Mouse (Mus musculus) G1E (cell line): ENCODE results near the gene Pprc1. TPM values are rescaled to one million over a fixed set of nuclear protein-coding genes. Genes with fewer than 3 reads are reported as not detected.

Experiments
- ATAC-seq: 2 replicates; pipeline ENCODE4 v1.8.0; 2016; ENCODE audit warnings: mild to moderate bottlenecking; ENCODE audit not compliant: insufficient number of reproducible peaks, poor library complexity, low FRiP score, severe bottlenecking; ENCODE audit errors: extremely low read depth
- DNase-seq: peaks from one replicate; pipeline ENCODE4 v3.0.0; 2012; ENCODE audit warnings: low spot score
- H3K27me3 ChIP-seq: 2 replicates; pipeline ENCODE4 v1.6.1; 2012; ENCODE audit warnings: mild to moderate bottlenecking, low read length, inconsistent platforms; ENCODE audit not compliant: insufficient read depth
- H3K36me3 ChIP-seq: replicated peaks from 2 replicates; pipeline ENCODE3; 2012; ENCODE audit warnings: mild to moderate bottlenecking, inconsistent platforms
- H3K4me1 ChIP-seq: 2 replicates; pipeline ENCODE4 v1.6.1; 2012; ENCODE audit warnings: low read depth, low read length, inconsistent platforms, mixed read lengths; ENCODE audit not compliant: insufficient read depth
- H3K4me3 ChIP-seq: 2 replicates; pipeline ENCODE4 v1.5.1; 2012; ENCODE audit warnings: low read depth, mild to moderate bottlenecking, inconsistent platforms, low read length, moderate library complexity, mixed read lengths
- H3K9me3 ChIP-seq: replicated peaks from 2 replicates; pipeline ENCODE4 v1.6.1; 2012; ENCODE audit warnings: inconsistent platforms
- CTCF ChIP-seq: IDR thresholded peaks from 2 replicates; pipeline ENCODE4 v1.5.1; 2012; ENCODE audit warnings: low read depth, low read length, inconsistent platforms, mixed read lengths
- POLR2AphosphoS5 ChIP-seq: IDR thresholded peaks from 2 replicates; pipeline ENCODE4 v1.6.1; 2012; ENCODE audit warnings: low read depth, low read length, inconsistent platforms; ENCODE audit not compliant: insufficient replicate concordance
- polyA plus RNA-seq: library from polyadenylated mRNA; stranded (reverse); fragments of >175 nt; gene quantifications from 2 replicates; pipeline ENCODE4 v1.2.3, GENCODE M21; 2012
- total RNA-seq, 2 experiments: library from RNA; stranded (forward) in 1 of 2; stranded (reverse) in 1 of 2; fragments of 200-1000 nt in 1 of 2; fragments of >200 nt in 1 of 2; fragmentation: Nextera tagmentation in 1 of 2; gene quantifications; 2 replicates each; pipeline ENCODE4 v1.2.3; 2014 to 2017

Pprc1 gene
- total and polyA plus RNA-seq, 3 experiments: 11.8 to 132 (median 73.3) TPM

GRCm38 (mm10) chr19:46120872-46121271 lies 76.2 kb downstream of the Pprc1 start:
- Histone ChIP-seq H3K4me3 (no peak overlapping the region), H3K4me1 (no peaks in the 10 kb centered on the region), H3K27me3 (0 out of 2 replicates have a peak, but pooled peaks cover 4% of the 10 kb centered on the region), H3K36me3 (no peaks in the 10 kb centered on the region), H3K9me3 (no peaks in the 10 kb centered on the region)
- DNase-seq: no peak
- ATAC-seq: no peak
- TF ChIP-seq CTCF (no peak), POLR2AphosphoS5 (no peak)

Other genes starting within 250 kb of the Pprc1 start
- gene Kcnip2, start 228.8 kb upstream of the Pprc1 start, total RNA-seq (2014; fragmentation: Nextera tagmentation): not detected in 2 replicates
- 0.05 TPM in 1 of 2 replicates, not detected in the other for gene Kcnip2, start 228.8 kb upstream of the Pprc1 start, total RNA-seq (2017)
- not detected in 2 replicates for gene Kcnip2, start 228.8 kb upstream of the Pprc1 start, polyA plus RNA-seq
- gene Armh3, start 46.4 kb upstream of the Pprc1 start, total RNA-seq (2014; fragmentation: Nextera tagmentation): 13.0 and 22.0 TPM in 2 replicates
- gene Armh3, start 46.4 kb upstream of the Pprc1 start, total RNA-seq (2017): 6.7 and 7.1 TPM in 2 replicates
- gene Armh3, start 46.4 kb upstream of the Pprc1 start, polyA plus RNA-seq: 1.6 and 1.9 TPM in 2 replicates
- gene Hps6, start 41.4 kb upstream of the Pprc1 start, total RNA-seq (2014; fragmentation: Nextera tagmentation): 1.9 and 4.1 TPM in 2 replicates
- 7.6 and 8.0 TPM in 2 replicates for gene Hps6, start 41.4 kb upstream of the Pprc1 start, total RNA-seq (2017)
- 15.0 and 16.4 TPM in 2 replicates for gene Hps6, start 41.4 kb upstream of the Pprc1 start, polyA plus RNA-seq
- gene Ldb1, start 328 bp downstream of the Pprc1 start, total RNA-seq (2014; fragmentation: Nextera tagmentation): 145 and 160 TPM in 2 replicates
- gene Ldb1, start 328 bp downstream of the Pprc1 start, total RNA-seq (2017): 68.6 and 76.6 TPM in 2 replicates
- 405 and 501 TPM in 2 replicates for gene Ldb1, start 328 bp downstream of the Pprc1 start, polyA plus RNA-seq
- gene Nolc1, start 31.0 kb downstream of the Pprc1 start, total RNA-seq (2014; fragmentation: Nextera tagmentation): 116 and 130 TPM in 2 replicates
- 121 and 153 TPM in 2 replicates for gene Nolc1, start 31.0 kb downstream of the Pprc1 start, total RNA-seq (2017)
- 145 and 147 TPM in 2 replicates for gene Nolc1, start 31.0 kb downstream of the Pprc1 start, polyA plus RNA-seq
- gene Elovl3, start 87.0 kb downstream of the Pprc1 start, total RNA-seq (2014; fragmentation: Nextera tagmentation): not detected in 2 replicates
- gene Elovl3, start 87.0 kb downstream of the Pprc1 start, total RNA-seq (2017): 0.06 TPM in 1 of 2 replicates, not detected in the other
- not detected in 2 replicates for gene Elovl3, start 87.0 kb downstream of the Pprc1 start, polyA plus RNA-seq
- not detected in 2 replicates for gene Pitx3, start 103.4 kb downstream of the Pprc1 start, total RNA-seq (2014; fragmentation: Nextera tagmentation)
- gene Pitx3, start 103.4 kb downstream of the Pprc1 start, total RNA-seq (2017): not detected in 2 replicates
- gene Pitx3, start 103.4 kb downstream of the Pprc1 start, polyA plus RNA-seq: not detected in 2 replicates
- 111 and 133 TPM in 2 replicates for gene Gbf1, start 107.6 kb downstream of the Pprc1 start, total RNA-seq (2014; fragmentation: Nextera tagmentation)
- gene Gbf1, start 107.6 kb downstream of the Pprc1 start, total RNA-seq (2017): 25.7 and 33.4 TPM in 2 replicates
- gene Gbf1, start 107.6 kb downstream of the Pprc1 start, polyA plus RNA-seq: 292 and 312 TPM in 2 replicates